Mouse (Mus musculus) brain, embryonic 14.5 days (tissue): ENCODE measurements around the gene Gm5134. TPM values are rescaled to one million over a fixed set of nuclear protein-coding genes. Genes with fewer than 3 reads are reported as not detected.

ENCODE experiments used
- DNase-seq: peaks from one replicate; pipeline ENCODE4 v3.0.0-alpha.2; 2011; ENCODE audit warnings: low read depth
- CTCF ChIP-seq: fragments of 200-500 bp; IDR thresholded peaks from 2 replicates; pipeline ENCODE4 v1.5.1; 2012; ENCODE audit warnings: inconsistent platforms, mild to moderate bottlenecking, moderate library complexity, borderline replicate concordance; ENCODE audit not compliant: insufficient read depth, insufficient read length; ENCODE audit errors: extremely low read depth
- POLR2A ChIP-seq: fragments of 200-500 bp; IDR thresholded peaks from 2 replicates; pipeline ENCODE4 v1.6.1; 2012; ENCODE audit warnings: mild to moderate bottlenecking, inconsistent platforms, borderline replicate concordance; ENCODE audit not compliant: poor library complexity, insufficient read depth, insufficient read length, severe bottlenecking; ENCODE audit errors: extremely low read depth
- polyA plus RNA-seq: library from polyadenylated mRNA; depleted of rRNA; stranded (reverse); fragments of >200 nt; gene quantifications from 2 replicates; pipeline ENCODE4 v1.2.3, GENCODE M21; 2012

Gene Gm5134
- polyA plus RNA-seq, 1 experiment, result 0.05 TPM

DNA sequence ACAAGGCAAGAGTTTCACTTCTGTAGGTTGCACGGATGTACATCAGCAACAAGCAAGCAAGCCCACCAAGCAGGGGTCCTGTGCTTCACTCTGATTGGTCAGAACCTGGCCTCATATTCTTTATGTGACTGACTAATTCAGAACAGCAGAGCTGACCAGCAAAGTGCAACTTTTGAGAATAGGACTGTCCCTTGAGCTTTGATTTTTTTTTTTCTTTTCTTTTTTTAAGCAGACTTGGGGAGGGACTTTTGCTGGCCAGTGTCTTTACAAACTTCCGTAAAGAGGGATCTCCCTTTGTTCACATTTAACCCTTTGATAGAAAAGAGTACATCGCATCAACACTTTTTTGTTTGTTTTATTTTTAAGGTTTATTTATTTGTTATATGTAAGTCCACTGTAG, 55.5 kb downstream of the Gm5134 start:
- TF ChIP-seq CTCF (no peak), POLR2A (no peak)
- DNase-seq, result no peak

DNA sequence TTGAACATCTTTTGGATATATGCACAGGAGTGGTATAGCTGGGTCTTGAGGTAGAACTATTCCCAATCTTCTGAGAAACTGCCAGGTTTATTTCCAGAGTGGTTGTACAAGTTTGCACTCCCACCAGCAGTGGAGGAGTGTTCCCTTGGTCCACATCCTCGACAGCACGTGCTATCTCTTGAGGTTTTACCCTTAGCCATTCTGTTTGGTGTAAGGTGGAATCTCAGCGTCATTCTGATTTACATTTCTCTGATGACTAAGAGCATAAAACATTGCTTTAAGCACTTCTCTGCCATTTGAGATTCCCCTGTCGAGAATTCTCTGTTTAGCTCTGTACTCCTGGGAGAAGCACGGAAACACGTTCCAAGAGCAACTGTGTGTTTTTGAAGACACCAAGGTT, 58.6 kb downstream of the Gm5134 start:
- peak; percentile 30 for DNase-seq
- TF ChIP-seq POLR2A (no peak), CTCF (no peak)

DNA sequence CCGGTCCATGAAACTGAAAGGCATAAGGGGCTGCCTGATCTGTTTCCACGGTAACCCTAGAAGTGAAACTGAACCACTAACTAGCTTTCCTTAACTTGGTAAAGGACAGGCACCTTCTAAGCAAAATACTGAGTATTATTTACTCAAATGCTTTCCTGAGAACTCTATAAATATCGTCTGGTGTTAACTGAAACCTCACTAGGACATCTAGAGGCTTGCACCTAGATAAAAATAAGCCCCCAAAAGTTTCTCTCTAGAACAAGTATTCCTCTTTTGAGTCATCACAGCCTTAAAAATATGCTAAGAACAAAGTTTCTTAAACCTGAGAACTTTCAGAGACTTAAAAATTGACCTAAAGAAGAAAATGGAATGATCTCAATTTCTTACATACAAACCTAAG, 62.6 kb downstream of the Gm5134 start:
- no peak for TF ChIP-seq CTCF
- no peak for DNase-seq

DNA sequence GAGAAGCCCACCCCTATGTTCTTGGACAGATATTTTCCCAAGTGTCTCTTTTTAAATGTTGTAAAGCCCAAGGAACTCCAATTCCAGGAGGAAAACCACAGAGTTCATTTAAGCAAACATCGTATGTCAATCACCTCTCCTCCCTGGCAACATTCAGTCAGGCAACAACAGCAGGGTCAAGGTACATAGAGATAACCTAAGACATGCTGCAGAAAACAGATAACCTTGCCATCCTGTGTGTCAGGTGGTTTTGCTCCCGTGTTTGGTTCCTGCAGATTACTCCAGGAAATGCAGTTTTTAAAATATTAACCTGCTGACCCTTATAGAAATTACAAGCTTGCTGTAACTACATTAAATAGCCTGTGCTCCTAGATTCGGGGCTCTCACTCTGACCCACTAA, 67.4 kb downstream of the Gm5134 start:
- DNase-seq, result no peak
- TF ChIP-seq POLR2A (no peak), CTCF (no peak)

DNA sequence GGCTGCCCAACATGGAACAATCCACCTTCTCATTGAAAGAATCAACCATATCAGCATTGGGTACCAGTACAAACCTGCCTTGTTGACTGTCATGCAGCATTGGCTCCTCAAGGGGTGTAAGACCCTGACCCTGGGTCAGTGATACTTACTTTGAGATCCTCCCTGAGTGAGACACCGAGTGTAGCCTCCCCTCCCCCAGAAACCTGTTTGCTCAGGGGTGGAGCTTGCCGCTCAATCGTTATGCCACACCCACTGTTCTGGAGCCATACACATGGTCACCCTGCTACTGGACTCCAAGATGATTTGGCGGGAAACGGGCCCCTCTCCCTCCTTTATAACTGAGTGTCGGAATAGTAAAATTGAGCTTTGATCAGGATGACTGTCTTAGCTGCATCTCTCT, 69.6 kb downstream of the Gm5134 start:
- DNase-seq, result no peak
- TF ChIP-seq CTCF (no peak), POLR2A (no peak)

DNA sequence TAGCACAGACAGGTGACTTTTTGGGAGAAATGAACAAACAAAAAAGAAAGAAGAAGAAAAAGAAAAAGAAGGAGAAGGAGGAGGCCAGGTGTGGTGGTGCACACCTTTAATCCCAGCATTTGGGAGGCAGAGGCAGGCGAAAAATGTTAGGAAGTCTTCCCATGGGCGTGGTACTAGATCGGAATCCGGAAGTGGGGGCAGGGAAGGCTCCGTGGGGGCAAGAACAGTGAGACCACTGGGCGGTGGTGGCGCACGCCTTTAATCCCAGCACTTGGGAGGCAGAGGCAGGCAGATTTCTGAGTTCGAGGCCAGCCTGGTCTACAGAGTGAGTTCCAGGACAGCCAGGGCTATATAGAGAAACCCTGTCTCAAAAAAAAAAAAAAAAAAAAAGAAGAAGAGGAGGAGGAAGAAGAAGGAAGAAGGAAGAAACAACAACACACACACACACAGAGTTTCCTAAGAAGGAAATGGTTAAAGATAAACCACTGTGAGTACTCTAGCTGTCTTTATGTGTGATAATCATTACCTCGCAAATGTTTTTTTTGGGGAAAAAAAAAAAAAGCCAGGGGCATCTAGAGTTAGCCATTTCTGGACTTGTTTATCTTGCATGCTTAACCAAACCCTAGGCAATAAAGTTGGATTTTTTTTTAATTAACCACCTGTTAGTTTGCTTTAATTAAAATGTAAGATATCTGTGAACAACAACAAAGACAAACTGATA, 71.3 kb downstream of the Gm5134 start:
- DNase-seq, result no peak
- TF ChIP-seq POLR2A, result no peak
- no peak for TF ChIP-seq CTCF

DNA sequence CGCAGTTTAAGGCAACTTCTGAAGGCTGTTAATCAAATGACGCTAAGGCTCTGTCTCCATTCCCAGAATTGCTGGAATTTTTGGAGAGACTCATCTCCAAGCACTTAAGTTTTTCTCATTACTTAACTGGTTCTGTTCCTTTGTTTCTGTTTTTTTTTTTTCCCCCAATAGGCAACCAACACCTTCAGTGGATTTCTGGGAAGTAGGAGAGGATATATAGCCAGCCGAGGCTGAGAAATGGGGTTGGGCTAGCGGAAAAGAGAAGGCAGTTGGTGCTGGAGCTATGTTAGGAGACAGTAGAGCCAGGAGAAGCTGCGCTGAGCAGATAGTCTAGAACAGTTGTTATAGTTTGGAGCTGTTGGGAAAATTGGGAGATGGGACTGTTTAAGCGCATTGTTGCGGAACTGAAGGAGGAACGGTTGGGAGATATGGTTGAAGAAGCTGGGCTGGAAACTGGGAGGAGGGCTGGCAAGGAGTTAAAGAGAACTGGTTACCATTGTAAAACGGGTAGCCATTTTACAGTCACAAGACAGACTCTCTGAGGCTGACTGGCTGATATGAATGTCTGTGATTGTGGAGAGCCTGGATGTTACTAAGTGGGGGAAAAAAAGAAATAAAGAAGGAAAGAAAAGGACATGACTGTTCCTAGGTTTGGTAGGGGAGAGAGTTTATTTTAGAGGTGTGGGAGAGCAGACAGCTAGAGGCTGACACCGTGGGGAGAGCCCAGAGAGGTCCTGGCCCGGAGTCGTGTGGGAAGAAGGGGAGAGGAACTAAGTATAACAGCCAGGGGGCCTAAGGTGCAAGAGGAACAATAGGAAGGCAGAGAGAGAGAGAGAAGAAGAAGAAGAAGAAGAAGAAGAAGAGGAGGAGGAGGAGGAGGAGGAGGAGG, 73.1 kb downstream of the Gm5134 start:
- TF ChIP-seq CTCF (no peak), POLR2A (no peak)
- DNase-seq, result no peak

DNA sequence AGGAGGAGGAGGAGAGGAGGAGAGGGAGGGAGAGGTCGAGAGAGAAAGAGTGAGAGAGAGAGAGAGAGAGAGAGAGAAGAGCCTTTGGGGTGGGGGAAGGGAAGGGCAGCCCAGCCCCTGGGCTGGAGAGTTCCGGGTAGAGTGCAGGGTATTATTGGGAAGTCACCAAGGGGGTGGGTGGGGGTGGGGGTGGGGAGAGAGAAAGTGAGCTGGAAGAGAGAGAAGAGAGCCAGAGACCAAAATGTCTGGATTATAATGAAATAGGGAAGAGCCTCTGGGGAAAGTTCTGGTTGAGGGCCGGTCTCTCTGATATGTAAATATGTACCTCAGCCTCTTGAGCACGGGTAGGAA, 73.7 kb downstream of the Gm5134 start:
- DNase-seq, result no peak
- TF ChIP-seq POLR2A, result no peak
- no peak for TF ChIP-seq CTCF

DNA sequence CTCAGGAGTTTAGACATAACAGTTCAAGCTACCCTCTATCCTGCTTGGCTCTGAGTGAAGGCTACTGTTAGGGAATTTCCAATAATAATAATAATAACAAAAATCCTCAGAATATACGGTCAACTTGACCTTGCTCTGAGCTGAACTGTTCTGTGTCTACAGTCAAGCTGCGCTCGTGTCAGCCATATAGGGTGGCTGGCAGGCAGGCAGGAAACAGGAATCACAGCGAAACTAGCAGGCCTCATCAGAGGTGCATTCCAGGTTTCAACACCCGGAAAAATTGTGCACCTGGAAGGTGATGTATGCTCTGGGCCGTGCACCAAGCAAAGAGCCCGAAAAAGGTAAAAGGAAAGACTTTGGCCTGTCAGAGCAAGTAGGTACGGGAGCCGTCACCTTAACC, 74.1 kb downstream of the Gm5134 start:
- TF ChIP-seq POLR2A, result no peak
- TF ChIP-seq CTCF, result no peak
- DNase-seq, result no peak

DNA sequence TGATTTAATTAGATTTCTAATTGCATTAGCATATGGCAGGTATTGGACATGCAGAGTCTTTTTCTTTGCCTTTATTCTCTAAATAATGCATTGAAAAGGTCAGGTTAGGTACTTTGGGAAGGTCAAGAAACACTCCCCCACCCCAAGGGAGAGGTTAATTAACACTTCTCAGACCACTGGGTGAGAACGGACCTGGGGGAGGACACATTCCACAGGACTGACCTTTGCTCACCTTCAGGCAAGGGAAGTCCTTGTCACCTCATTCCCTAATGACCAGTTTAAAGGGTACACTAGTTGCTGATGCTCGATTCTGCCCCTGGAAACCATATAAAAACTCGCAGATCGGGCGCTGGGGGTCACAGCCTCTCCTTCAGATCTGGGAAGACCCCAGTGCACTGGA, 75.0 kb downstream of the Gm5134 start:
- no peak for DNase-seq
- TF ChIP-seq CTCF, result no peak
- no peak for TF ChIP-seq POLR2A

DNA sequence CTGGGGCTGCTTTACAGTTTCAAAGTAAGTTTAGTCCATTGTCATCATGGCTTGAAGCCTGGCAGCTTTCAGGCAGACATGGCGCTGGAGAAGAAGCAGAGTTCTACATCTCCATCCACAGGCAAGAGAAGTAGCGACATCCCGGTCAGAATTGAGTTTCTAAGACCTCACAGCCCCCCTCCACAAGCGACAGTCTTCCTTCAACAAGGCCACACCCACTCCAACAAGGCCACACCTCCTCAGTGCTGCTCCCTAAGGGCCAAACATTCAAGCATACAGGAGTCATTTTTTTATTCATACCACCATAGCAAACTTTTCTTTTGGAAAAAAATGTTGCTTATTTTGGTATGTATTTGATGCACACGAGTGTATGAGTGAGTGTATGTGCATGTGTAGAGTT, 76.2 kb downstream of the Gm5134 start:
- TF ChIP-seq CTCF (no peak), POLR2A (no peak)
- no peak for DNase-seq

DNA sequence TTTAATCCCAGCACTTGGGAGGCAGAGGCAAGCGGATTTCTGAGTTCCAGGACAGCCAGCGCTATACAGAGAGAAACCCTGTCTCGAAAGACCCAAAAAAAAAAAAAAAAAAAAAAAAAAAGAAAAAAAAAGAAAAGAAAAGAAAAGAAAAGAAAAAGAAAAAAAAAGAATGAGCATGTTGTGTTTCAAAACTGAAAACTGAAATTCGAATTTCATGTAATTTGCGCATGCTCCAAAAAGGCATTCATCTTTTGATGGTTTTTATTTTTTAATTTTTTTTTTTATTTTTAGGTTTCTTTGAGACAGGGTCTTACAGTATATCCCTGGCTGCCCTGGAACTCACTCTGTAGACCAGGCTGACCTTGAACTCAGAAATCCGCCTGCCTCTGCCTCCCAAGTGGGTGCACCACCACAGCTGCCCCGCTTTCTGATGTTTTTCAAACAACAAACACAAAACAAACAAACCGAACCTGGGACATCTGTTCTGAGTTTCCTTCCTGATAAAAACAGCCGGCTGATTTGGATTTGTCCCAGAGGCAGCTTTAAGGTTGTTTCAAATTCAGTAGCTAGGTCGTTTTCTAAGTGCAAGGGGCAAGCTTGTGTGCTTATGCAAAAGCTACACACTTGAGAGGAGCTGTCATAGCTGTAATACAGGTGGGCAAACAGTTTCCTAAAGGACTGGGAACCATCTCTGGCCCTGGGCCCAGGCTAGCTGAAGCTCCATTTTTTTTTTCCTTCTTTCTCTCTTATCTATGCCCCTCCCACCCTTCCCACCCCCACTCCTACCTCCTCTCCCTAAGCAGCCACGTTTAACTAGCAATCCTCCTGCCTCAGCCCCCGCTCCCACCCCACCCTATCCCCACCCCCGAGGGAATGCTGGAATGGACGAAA, 77.4 kb downstream of the Gm5134 start:
- no peak for DNase-seq
- no peak for TF ChIP-seq CTCF
- TF ChIP-seq POLR2A, result no peak

DNA sequence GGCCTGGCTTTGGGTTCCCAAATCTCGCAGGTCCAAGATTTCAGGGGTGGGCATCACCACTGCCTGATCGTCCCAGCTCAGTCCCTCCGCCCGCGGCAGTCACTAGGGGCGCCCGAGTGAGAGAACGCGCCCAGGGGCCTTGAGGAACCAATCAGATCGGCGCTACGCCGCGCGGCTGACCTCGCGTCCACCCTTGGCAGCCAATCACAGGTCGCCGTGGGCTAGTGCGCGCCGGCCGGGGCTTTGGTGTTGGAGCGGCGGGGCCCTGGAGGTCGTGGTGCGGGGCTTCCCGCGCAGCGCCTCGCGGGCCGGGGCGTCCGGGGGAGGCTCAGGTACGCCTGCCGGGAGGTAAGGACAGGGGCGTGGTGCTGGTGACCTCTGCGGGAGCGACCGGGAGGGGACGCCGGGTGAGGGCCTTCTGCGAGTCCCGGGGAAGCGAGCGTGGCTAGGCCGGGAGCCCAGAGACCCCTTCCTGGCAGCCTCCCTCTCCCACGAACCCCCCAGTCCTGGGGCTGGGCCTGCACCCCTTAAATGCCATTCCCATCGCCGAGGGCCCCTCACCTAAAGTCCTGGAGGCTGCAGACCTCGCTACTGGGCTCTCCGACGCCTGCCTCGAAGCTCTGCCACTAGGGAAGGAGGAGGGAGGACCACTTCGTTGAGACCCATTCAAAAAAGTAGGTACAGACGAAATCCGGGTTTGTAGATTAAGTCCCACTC, 78.2 kb downstream of the Gm5134 start, which contains the start of gene Zfp280b:
TSS of gene Zfp280b (plus strand) at position 249 of the 717 bp plus-strand sequence.
- TF ChIP-seq POLR2A (peak; percentile 82; the same call in 1 of the 2 replicates), CTCF (peak; percentile 71)
- DNase-seq, result peak; percentile 98

DNA sequence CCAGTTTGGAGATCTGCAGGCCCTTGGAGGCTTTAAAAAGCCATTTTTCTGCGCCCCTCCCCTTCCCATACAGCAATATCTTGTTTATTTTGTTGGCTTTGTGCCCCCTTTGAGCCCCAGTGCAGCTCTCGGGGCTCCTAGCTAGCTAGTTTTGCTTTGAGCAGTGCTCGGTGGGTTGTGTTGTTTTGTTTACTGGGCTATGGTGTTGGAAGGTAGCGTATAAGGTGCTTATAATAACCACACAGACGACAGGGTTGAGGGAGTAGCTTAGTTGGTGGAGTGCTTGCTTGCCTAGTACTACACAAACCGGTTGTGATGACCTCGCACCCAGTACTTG, 78.8 kb downstream of the Gm5134 start:
- no peak for DNase-seq
- TF ChIP-seq CTCF, result no peak
- no peak for TF ChIP-seq POLR2A
